Mouse (Mus musculus) kidney, adult 2 months (tissue): ENCODE data around the gene Mylk2.

ENCODE experiments used
- CTCF ChIP-seq: fragments of 200-500 bp; conservative IDR thresholded peaks from 2 replicates; pipeline ENCODE4 v1.5.1; 2011; ENCODE audit warnings: low read depth, mild to moderate bottlenecking, control low read depth, low read length, moderate library complexity, mixed read lengths; ENCODE audit not compliant: insufficient read depth, insufficient read length
- POLR2A ChIP-seq: fragments of 200-500 bp; IDR thresholded peaks from one replicate; pipeline ENCODE4 v1.6.1; 2011; ENCODE audit warnings: low read depth, low read length, control low read depth

DNA sequence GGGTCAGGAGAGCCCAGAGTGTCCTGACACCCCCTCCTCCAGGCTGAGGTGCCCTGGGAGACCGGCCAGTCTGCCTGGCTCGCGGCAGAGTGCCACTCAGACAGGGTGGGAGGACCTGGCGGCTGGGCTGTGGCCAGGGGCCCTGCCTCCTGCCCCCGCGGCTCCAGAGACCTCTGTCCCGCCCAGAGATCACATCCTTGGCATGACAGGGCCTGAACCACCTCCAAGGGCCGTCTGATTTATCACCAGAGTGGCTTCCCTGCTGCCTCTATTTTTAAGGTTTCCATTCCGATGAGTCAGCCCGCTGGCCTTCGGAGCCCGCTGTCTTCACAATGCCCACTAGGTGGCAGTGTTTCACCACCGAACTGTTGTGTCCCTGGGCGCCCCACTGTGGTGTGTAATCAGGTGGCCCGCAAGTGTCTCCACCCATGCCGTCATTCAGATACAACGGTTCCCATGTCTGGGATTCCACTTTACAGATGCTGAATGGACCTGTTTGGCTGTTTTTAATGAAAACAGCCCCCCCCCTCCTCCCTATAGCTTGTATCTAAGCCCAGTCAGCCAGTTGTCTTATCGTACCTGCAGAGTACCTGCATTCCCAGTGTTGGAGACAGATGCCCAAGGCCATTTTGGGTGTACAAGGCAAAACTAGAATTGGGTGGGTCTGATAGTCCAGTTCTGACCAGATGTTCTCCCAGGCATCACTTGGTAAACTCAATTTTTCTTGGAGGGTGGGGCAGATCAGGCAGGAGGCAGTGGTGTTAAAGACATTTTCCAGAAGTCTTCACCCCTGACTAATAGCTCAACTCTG lies 3.4 kb downstream of the Mylk2 start:
- TF ChIP-seq POLR2A (no peak), CTCF (peak; percentile 91)
